Mouse (Mus musculus) neural tube, embryonic 10.5 days (tissue): ENCODE measurements at regions not wholly inside any gene's neighbourhood (a gene's known extent, or its start where the extent isn't known, plus 50 kb on each side); places are given as distances from the start of the nearest gene placed in this dataset.

Experiments used
- DNase-seq: peaks from one replicate; pipeline ENCODE4 v3.0.0-alpha.2; 2017; ENCODE audit warnings: low spot score; ENCODE audit errors: extremely low spot score

- no peak for DNase-seq
Observed at GRCm38 (mm10) chr9:46738056-46738455, 260.5 kb upstream of the Gm4791 start.

GRCm38 (mm10) chr9:46737446-46737845 is 261.1 kb upstream of the Gm4791 start:
- no peak for DNase-seq

- no peak for DNase-seq
Observed at GRCm38 (mm10) chr9:46736232-46736631, 262.3 kb upstream of the Gm4791 start.

GRCm38 (mm10) chr9:46735664-46736067 is 262.9 kb upstream of the Gm4791 start:
- DNase-seq = peak; percentile 92

- no peak for DNase-seq
Observed at GRCm38 (mm10) chr9:46728465-46728864, 270.1 kb upstream of the Gm4791 start.

GRCm38 (mm10) chr9:46724231-46724630 is 274.3 kb upstream of the Gm4791 start:
- no peak for DNase-seq

- DNase-seq = no peak
Observed at GRCm38 (mm10) chr9:46713415-46713814, 285.1 kb upstream of the Gm4791 start.

GRCm38 (mm10) chr9:46704151-46704905 is 294.2 kb upstream of the Gm4791 start:
- DNase-seq = no peak

GRCm38 (mm10) chr9:46703674-46704073 is 294.9 kb upstream of the Gm4791 start:
- no peak for DNase-seq

GRCm38 (mm10) chr9:46702901-46703636 is 295.5 kb upstream of the Gm4791 start:
- no peak for DNase-seq

- DNase-seq = no peak
Observed at GRCm38 (mm10) chr9:46702053-46702900, 296.3 kb upstream of the Gm4791 start.

GRCm38 (mm10) chr9:46696171-46696570 is 302.4 kb upstream of the Gm4791 start:
- no peak for DNase-seq

GRCm38 (mm10) chr9:46689331-46689730 is 309.2 kb upstream of the Gm4791 start:
- no peak for DNase-seq

GRCm38 (mm10) chr9:46684113-46684850 is 314.3 kb upstream of the Gm4791 start:
- no peak for DNase-seq

- DNase-seq = no peak
Observed at GRCm38 (mm10) chr9:46672050-46672449, 326.5 kb upstream of the Gm4791 start.

- no peak for DNase-seq
Observed at GRCm38 (mm10) chr9:46654422-46654821, 334.6 kb upstream of the 4931429L15Rik start.

- no peak for DNase-seq
Observed at GRCm38 (mm10) chr9:46647238-46647922, 327.6 kb upstream of the 4931429L15Rik start.

GRCm38 (mm10) chr9:46645469-46645884 is 325.7 kb upstream of the 4931429L15Rik start:
- DNase-seq = no peak

- no peak for DNase-seq
Observed at GRCm38 (mm10) chr9:46643551-46643950, 323.8 kb upstream of the 4931429L15Rik start.

GRCm38 (mm10) chr9:46642696-46643095 is 322.9 kb upstream of the 4931429L15Rik start:
- DNase-seq = peak; percentile 76
